Mouse (Mus musculus) lung, adult 2 months (tissue): ENCODE measurements around the gene Serpinh1.

ENCODE experiments used
- CTCF ChIP-seq: fragments of 200-500 bp; IDR thresholded peaks from 2 replicates; pipeline ENCODE4 v1.5.1; 2011; ENCODE audit warnings: mild to moderate bottlenecking, low read length, control low read depth; ENCODE audit not compliant: insufficient read depth
- POLR2A ChIP-seq: fragments of 200-500 bp; IDR thresholded peaks from 2 replicates; pipeline ENCODE4 v1.6.1; 2011; ENCODE audit warnings: low read depth, mild to moderate bottlenecking, control low read depth, low read length, borderline replicate concordance; ENCODE audit errors: extremely low read depth

DNA sequence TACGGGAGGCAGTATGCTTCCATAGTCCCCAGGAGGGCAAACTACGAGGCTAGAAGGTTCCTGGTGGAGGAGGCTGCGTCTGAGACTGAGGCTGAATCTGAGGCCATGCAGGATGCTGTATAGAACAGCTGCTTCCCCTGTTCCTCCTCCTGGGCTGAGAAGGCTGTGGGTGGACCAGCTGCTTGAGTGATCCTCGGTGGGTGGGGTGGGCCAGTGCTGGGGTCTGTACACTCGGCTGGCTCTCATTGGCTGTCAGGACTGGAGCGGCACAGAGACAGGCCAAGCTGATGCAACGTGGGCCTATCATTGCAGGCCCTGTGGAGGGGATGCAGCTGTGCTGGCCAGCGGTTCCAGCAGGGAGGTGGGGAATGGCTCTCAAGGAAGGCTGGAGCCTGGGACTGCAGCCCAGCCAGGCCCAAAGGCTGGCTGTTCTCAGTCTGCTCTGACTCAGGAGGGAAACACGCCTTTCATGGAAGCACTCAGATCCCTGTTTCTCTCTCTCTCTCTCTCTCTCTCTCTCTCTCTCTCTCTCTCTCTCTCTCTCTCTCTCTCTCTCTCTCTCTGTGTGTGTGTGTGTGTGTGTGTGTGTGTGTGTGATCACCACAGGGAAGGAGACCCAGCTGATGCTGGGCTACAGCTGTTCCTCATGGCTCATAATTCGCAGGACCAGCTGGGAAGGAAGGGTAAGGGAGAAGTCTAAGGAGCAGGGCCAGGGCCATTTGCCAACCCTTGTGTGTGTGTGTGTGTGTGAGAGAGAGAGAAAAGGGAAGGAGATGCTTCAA lies 7.2 kb upstream of the Serpinh1 start:
- TF ChIP-seq CTCF (no peak), POLR2A (0 out of 2 replicates have a peak, but pooled peaks have one; percentile 30)
